Mouse (Mus musculus) E14TG2a.4 (cell line): Measurements from ENCODE around the gene Gm9045.

Source experiments
- CTCF ChIP-seq: conservative IDR thresholded peaks from 2 replicates; pipeline ENCODE4 v1.5.1; 2014; ENCODE audit warnings: low read length
- NANOG ChIP-seq: IDR thresholded peaks from 2 replicates; pipeline ENCODE4 v1.6.1; 2014; ENCODE audit warnings: borderline replicate concordance, low read length, mixed read lengths
- POU5F1 ChIP-seq: IDR thresholded peaks from 2 replicates; pipeline ENCODE4 v1.6.1; 2014; ENCODE audit warnings: low read length, borderline replicate concordance

DNA sequence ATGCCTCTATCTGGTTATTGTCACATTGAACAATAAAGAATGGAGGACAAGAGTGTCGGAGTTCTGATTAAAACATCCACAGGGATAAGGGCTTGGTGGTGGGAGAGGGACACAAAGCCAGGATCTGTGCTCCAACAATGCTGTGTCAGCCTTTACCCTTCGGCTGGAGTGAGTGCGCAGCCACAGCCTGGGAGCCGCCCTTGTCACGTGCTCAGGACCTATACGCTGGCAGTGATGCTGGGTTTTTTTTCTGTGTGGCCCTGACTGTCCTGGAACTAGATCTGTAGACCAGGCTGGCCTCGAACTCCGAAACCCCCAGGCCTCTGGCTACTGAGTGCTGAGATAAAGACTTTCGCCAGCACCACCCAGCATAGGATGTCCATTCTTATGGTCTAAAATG, 31.9 kb upstream of the Gm9045 start:
- TF ChIP-seq CTCF (no peak), POU5F1 (no peak), NANOG (no peak)
